16 mouse cellular contexts compared by ENCODE assay signal in the genomic region with DNA sequence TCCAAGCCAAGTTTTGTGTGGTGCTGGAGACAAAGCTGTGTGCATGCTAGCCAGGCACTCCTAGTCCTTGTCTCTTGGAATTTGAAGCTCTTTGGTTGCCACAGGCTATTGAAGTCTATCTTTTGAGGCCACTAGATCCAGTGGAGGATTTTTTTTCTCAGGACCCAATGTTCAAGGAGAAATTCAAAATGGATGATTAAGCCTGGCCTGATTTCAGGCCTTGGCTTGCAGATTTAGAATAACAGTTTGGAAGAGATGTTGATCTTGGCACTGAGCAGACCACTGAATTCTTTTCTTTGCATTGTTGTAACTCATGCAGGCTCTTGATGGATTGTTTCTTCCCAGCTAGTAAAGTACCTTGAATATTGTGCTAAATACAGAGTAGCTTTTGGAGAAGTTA.
DNase-seq lines count a peak whose midpoint lies in the region; ATAC-seq and TF ChIP-seq lines count a peak whose summit lies in the region.
"Had no signal": no experiment of that assay in that cellular context is flagged by ENCODE, and none has a peak within 500 bp of the region (broad histone marks: within the 10 kb centered on the region; RNA-seq: fewer than 3 reads in every experiment).

No protein-coding gene starts in this region.

- peak; percentile 54 for DNase-seq in adrenal gland, adult 2 months
- no peak for DNase-seq in adrenal gland, postnatal 25 days
- no peak for DNase-seq in heart, adult 8-10 months (ENCODE audit: low spot score)
- peak; percentile 53 for DNase-seq in lung, embryonic 14.5 days
- no peak for DNase-seq in lung, adult 2 months
- DNase-seq in fat pad, adult 2 months (ENCODE audit: extremely low read depth, low read depth, low spot score), result peak; percentile 83
- DNase-seq: cerebellum, adult 2 months; forebrain, postnatal 0 days; kidney, adult 8-10 months; thymus, postnatal 36 days had no signal

- no peak overlapping the region for H3K4me2 ChIP-seq in heart, embryonic 16.5 days (ENCODE audit: low read depth, low read length)
- H3K4me2 ChIP-seq in lung, embryonic 14.5 days, result no peak overlapping the region
- H3K4me2 ChIP-seq: limb, embryonic 13.5 days; midbrain, embryonic 13.5 days had no signal

- H3K27ac ChIP-seq in heart, embryonic 16.5 days (ENCODE audit: low read length), result peak overlapping the region; percentile 44
- 0 out of 2 replicates have a peak overlapping the region, but pooled peaks have one; percentile 22 for H3K27ac ChIP-seq in lung, embryonic 14.5 days (ENCODE audit: low read depth)
- H3K27ac ChIP-seq: layer of hippocampus, adult 2 months; limb, embryonic 13.5 days had no signal

- peaks cover 13% of the 10 kb centered on the region for H3K4me1 ChIP-seq in heart, embryonic 16.5 days (ENCODE audit: control insufficient read depth, insufficient read depth, low read length)
- H3K4me1 ChIP-seq in lung, embryonic 14.5 days (ENCODE audit: insufficient read depth), result 0 out of 2 replicates have a peak, but pooled peaks cover 4% of the 10 kb centered on the region
- H3K4me1 ChIP-seq in lung, adult 2 months (ENCODE audit: control insufficient read depth, insufficient read depth, low read length), result peaks cover 13% of the 10 kb centered on the region

- H3K36me3 ChIP-seq in heart, embryonic 16.5 days (ENCODE audit: control insufficient read depth, insufficient read depth), result no peaks in the 10 kb centered on the region
- no peaks in the 10 kb centered on the region for H3K36me3 ChIP-seq in lung, embryonic 14.5 days (ENCODE audit: insufficient read depth)
- H3K36me3 ChIP-seq: midbrain, embryonic 13.5 days had no signal

- no peak for TF ChIP-seq CTCF in lung, embryonic 14.5 days (IDR thresholded peaks at IDR 0.05; ENCODE audit: low read depth)
- TF ChIP-seq CTCF in lung, adult 2 months (IDR thresholded peaks at IDR 0.05; ENCODE audit: insufficient read depth, low read length), result no peak

- peak; percentile 30; the same call in 1 of the 2 replicates for ATAC-seq in heart, embryonic 16.5 days (replicated peaks; ENCODE audit: extremely low read depth, insufficient read depth, low FRiP score)
- ATAC-seq in lung, embryonic 14.5 days (ENCODE audit: insufficient read depth), result no peak; the same call in 1 of the 2 replicates
- ATAC-seq in megakaryocyte, adult 5-6 weeks (ENCODE audit: poor library complexity, severe bottlenecking), result no peak
- ATAC-seq: forebrain, postnatal 0 days; midbrain, embryonic 13.5 days; Patski had no signal

- no peaks in the 10 kb centered on the region for H3K9me3 ChIP-seq in heart, embryonic 16.5 days (replicated peaks; ENCODE audit: control insufficient read depth, low read length)
- no peaks in the 10 kb centered on the region for H3K9me3 ChIP-seq in lung, embryonic 14.5 days (ENCODE audit: low read depth, low read length)
- H3K9me3 ChIP-seq: limb, embryonic 13.5 days; midbrain, embryonic 13.5 days had no signal

- TF ChIP-seq POLR2A in lung, adult 2 months (IDR thresholded peaks at IDR 0.05; ENCODE audit: borderline replicate concordance, extremely low read depth, low read depth, low read length), result no peak

- H3K27me3 ChIP-seq in heart, embryonic 16.5 days (ENCODE audit: control insufficient read depth, insufficient read depth, low read length), result no peaks in the 10 kb centered on the region
- no peaks in the 10 kb centered on the region for H3K27me3 ChIP-seq in lung, embryonic 14.5 days (ENCODE audit: insufficient read depth, low read length)
- H3K27me3 ChIP-seq: limb, embryonic 13.5 days; midbrain, embryonic 13.5 days; Patski had no signal

- H3K9ac ChIP-seq in heart, embryonic 16.5 days (ENCODE audit: low read length), result no peak overlapping the region
- H3K9ac ChIP-seq in lung, embryonic 14.5 days, result no peak overlapping the region
- H3K9ac ChIP-seq: forebrain, postnatal 0 days; limb, embryonic 13.5 days; midbrain, embryonic 13.5 days had no signal

- H3K4me3 ChIP-seq in heart, embryonic 16.5 days (ENCODE audit: low read length), result no peak overlapping the region
- no peak overlapping the region for H3K4me3 ChIP-seq in lung, embryonic 14.5 days (ENCODE audit: low read depth, low read length)
- no peak overlapping the region for H3K4me3 ChIP-seq in lung, adult 2 months (replicated peaks; ENCODE audit: extremely low read depth, low read depth, low read length)
- H3K4me3 ChIP-seq: layer of hippocampus, adult 2 months; limb, embryonic 13.5 days; midbrain, embryonic 13.5 days had no signal

Comparison
In these comparisons a context has a peak if more than half of its experiments do, and no peak if none do; other contexts are left out.
1. DNase-seq: peak in adrenal gland, adult 2 months (single experiment), lung, embryonic 14.5 days (single experiment) and fat pad, adult 2 months (single experiment); none in adrenal gland, postnatal 25 days (single experiment), heart, adult 8-10 months (single experiment) and lung, adult 2 months (single experiment).